14 mouse cellular contexts compared by ENCODE assay signal in the genomic region with DNA sequence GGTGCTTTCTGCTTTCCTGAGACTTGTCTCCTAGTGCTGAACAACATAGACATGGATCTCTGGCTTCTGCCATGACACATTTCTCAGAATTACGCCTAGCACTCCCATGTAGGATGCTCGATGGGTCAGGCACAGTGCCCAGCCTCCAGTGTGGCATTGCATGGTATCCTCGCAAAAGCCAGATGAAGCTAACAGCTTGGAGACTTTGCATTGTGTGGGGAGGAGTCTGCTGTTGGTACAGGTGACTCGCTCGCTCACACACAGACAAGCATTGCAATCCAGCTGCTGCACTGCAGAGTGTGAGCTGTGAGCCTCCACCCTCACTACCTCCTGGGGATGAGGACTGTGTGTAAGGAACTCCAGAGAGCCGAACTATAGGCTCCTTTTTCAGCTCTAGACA. TPM values are rescaled to one million over a fixed set of nuclear protein-coding genes. Genes with fewer than 3 reads are reported as not detected.
DNase-seq lines count a peak whose midpoint lies in the region; ATAC-seq lines count a peak whose summit lies in the region.
"Had no signal": no experiment of that assay in that cellular context is flagged by ENCODE, and none has a peak within 500 bp of the region (broad histone marks: within the 10 kb centered on the region; RNA-seq: fewer than 3 reads in every experiment).

No protein-coding gene starts in this region.

- H3K9ac ChIP-seq in forebrain, embryonic 14.5 days (ENCODE audit: low read length), result no peak overlapping the region
- H3K9ac ChIP-seq in forebrain, embryonic 12.5 days, result no peak overlapping the region
- no peak overlapping the region for H3K9ac ChIP-seq in heart, embryonic 15.5 days
- H3K9ac ChIP-seq: hindbrain, embryonic 15.5 days; liver, embryonic 13.5 days had no signal

- H3K36me3 ChIP-seq in forebrain, embryonic 14.5 days (ENCODE audit: control insufficient read depth, insufficient read depth, low read length), result no peaks in the 10 kb centered on the region
- no peaks in the 10 kb centered on the region for H3K36me3 ChIP-seq in forebrain, embryonic 12.5 days (replicated peaks)
- H3K36me3 ChIP-seq in heart, embryonic 15.5 days, result no peaks in the 10 kb centered on the region
- H3K36me3 ChIP-seq: hindbrain, embryonic 15.5 days; limb, embryonic 10.5 days; liver, embryonic 13.5 days had no signal

- ATAC-seq in forebrain, embryonic 14.5 days, result no peak
- ATAC-seq in forebrain, embryonic 12.5 days (ENCODE audit: low FRiP score), result no peak
- ATAC-seq in heart, embryonic 15.5 days (replicated peaks; ENCODE audit: insufficient number of reproducible peaks, insufficient read depth, low FRiP score, low read depth), result no peak

- no peak for DNase-seq in forebrain, embryonic 14.5 days (ENCODE audit: low spot score)
- no peak for DNase-seq in heart, postnatal 4 days
- DNase-seq in right cerebral cortex, adult 18-20 months, result peak; percentile 48
- DNase-seq in right cerebral cortex, postnatal 14 days, result no peak
- peak; percentile 29 to 47 for DNase-seq in left cerebral cortex, postnatal 36 days (ENCODE audit: low spot score in 2 of 2)
- DNase-seq in spleen, postnatal 4 days (ENCODE audit: low spot score in 2 of 2), result no peak
- DNase-seq: B cell, adult 2 months; kidney, adult 18-20 months; kidney, postnatal 36 days; liver, embryonic 13.5 days had no signal

- no peaks in the 10 kb centered on the region for H3K9me3 ChIP-seq in forebrain, embryonic 14.5 days (replicated peaks; ENCODE audit: control insufficient read depth, low read length)
- no peaks in the 10 kb centered on the region for H3K9me3 ChIP-seq in forebrain, embryonic 12.5 days
- H3K9me3 ChIP-seq in heart, embryonic 15.5 days (replicated peaks), result no peaks in the 10 kb centered on the region
- H3K9me3 ChIP-seq: hindbrain, embryonic 15.5 days; limb, embryonic 10.5 days; liver, embryonic 13.5 days had no signal

- H3K27me3 ChIP-seq in forebrain, embryonic 14.5 days (replicated peaks; ENCODE audit: control insufficient read depth, insufficient read depth, low read length), result no peaks in the 10 kb centered on the region
- no peaks in the 10 kb centered on the region for H3K27me3 ChIP-seq in forebrain, embryonic 12.5 days
- H3K27me3 ChIP-seq in heart, embryonic 15.5 days, result 0 out of 2 replicates have a peak, but pooled peaks cover 3% of the 10 kb centered on the region

- no peak overlapping the region for H3K4me3 ChIP-seq in forebrain, embryonic 14.5 days (ENCODE audit: low read depth, low read length)
- no peak overlapping the region for H3K4me3 ChIP-seq in forebrain, embryonic 12.5 days (replicated peaks)
- no peak overlapping the region for H3K4me3 ChIP-seq in heart, embryonic 15.5 days
- H3K4me3 ChIP-seq: hindbrain, embryonic 15.5 days; limb, embryonic 10.5 days; liver, embryonic 13.5 days had no signal

- 0 out of 2 replicates have a peak overlapping the region, but pooled peaks have one; percentile 7 for H3K27ac ChIP-seq in forebrain, embryonic 14.5 days (ENCODE audit: low read depth, low read length)
- H3K27ac ChIP-seq in forebrain, embryonic 12.5 days, result no peak overlapping the region
- H3K27ac ChIP-seq in heart, embryonic 15.5 days, result peak overlapping the region; percentile 70; the same call in 1 of the 2 replicates
- H3K27ac ChIP-seq: limb, embryonic 10.5 days; liver, embryonic 13.5 days had no signal

- no peak overlapping the region for H3K4me2 ChIP-seq in forebrain, embryonic 14.5 days (ENCODE audit: low read length)
- no peak overlapping the region for H3K4me2 ChIP-seq in forebrain, embryonic 12.5 days
- H3K4me2 ChIP-seq in heart, embryonic 15.5 days, result no peak overlapping the region
- H3K4me2 ChIP-seq: hindbrain, embryonic 15.5 days; liver, embryonic 13.5 days had no signal

- 75% methylated on average over 6 of the region's 6 CpGs for WGBS in forebrain, embryonic 14.5 days
- 82% methylated on average over 6 of the region's 6 CpGs for WGBS in forebrain, embryonic 12.5 days
- WGBS in heart, embryonic 15.5 days, result 76% methylated on average over 6 of the region's 6 CpGs

- H3K4me1 ChIP-seq in forebrain, embryonic 14.5 days (ENCODE audit: control insufficient read depth, insufficient read depth, low read length), result peaks cover 8% of the 10 kb centered on the region
- H3K4me1 ChIP-seq in forebrain, embryonic 12.5 days, result peaks cover 18% of the 10 kb centered on the region
- peaks cover 23% of the 10 kb centered on the region for H3K4me1 ChIP-seq in heart, embryonic 15.5 days (replicated peaks)

- intact Hi-C loops in left cerebral cortex, postnatal 36 days (cut with DNase I), result loop anchor here (5.0 kb wide), 2 partner anchors 49 to 89 kb away; a partner anchor contains a TSS

RNA-seq across cellular contexts. Expression of a gene that starts 21.3 kb away (rescaled TPM):
- polyA plus RNA-seq in forebrain, embryonic 14.5 days (2014; fragmentation: Nextera tagmentation; extraction: Ambion mirVana), result 117 and 121 TPM in 2 replicates
- 114 and 122 TPM in 2 replicates for polyA plus RNA-seq in forebrain, embryonic 12.5 days (2016; fragmentation: Nextera tagmentation; extraction: Ambion mirVana)
- polyA plus RNA-seq in heart, embryonic 15.5 days (2015; fragmentation: Nextera tagmentation; extraction: Ambion mirVana), result 60.6 and 69.0 TPM in 2 replicates
- total RNA-seq in heart, postnatal 4 days (2021), result 10 to 100 TPM; 25.4 to 30.7 TPM
- total RNA-seq in left cerebral cortex, postnatal 36 days (2021), result 10 to 100 TPM; 32.1 to 36.4 TPM

RNA-seq across cellular contexts. Expression of a gene that starts 54.4 kb away (rescaled TPM):
- 189 and 211 TPM in 2 replicates for polyA plus RNA-seq in forebrain, embryonic 14.5 days (2014; fragmentation: Nextera tagmentation; extraction: Ambion mirVana)
- polyA plus RNA-seq in forebrain, embryonic 12.5 days (2016; fragmentation: Nextera tagmentation; extraction: Ambion mirVana), result 241 and 242 TPM in 2 replicates
- polyA plus RNA-seq in heart, embryonic 15.5 days (2015; fragmentation: Nextera tagmentation; extraction: Ambion mirVana), result 243 and 292 TPM in 2 replicates
- total RNA-seq in heart, postnatal 4 days (2021), result 100 to 1,000 TPM; 137 to 153 TPM
- 100 to 1,000 TPM; 172 to 199 TPM for total RNA-seq in left cerebral cortex, postnatal 36 days (2021)

RNA-seq across cellular contexts. Expression of a gene that starts 57.9 kb away (rescaled TPM):
- polyA plus RNA-seq in forebrain, embryonic 14.5 days (2014; fragmentation: Nextera tagmentation; extraction: Ambion mirVana), result 20.4 and 22.3 TPM in 2 replicates
- 16.1 and 16.2 TPM in 2 replicates for polyA plus RNA-seq in forebrain, embryonic 12.5 days (2016; fragmentation: Nextera tagmentation; extraction: Ambion mirVana)
- polyA plus RNA-seq in heart, embryonic 15.5 days (2015; fragmentation: Nextera tagmentation; extraction: Ambion mirVana), result 9.8 and 10.2 TPM in 2 replicates
- total RNA-seq in heart, postnatal 4 days (2021), result 10 to 100 TPM in 1 of 2 experiments, 1 to 10 TPM in 1; 9.1 to 11.7 TPM
- 10 to 100 TPM; 15.9 to 17.0 TPM for total RNA-seq in left cerebral cortex, postnatal 36 days (2021)

Comparison
In these comparisons a context has a peak if more than half of its experiments do, and no peak if none do; other contexts are left out.
1. DNase-seq: peak in right cerebral cortex, adult 18-20 months (single experiment) and left cerebral cortex, postnatal 36 days (2 of 2); none in forebrain, embryonic 14.5 days (single experiment), heart, postnatal 4 days (single experiment), right cerebral cortex, postnatal 14 days (single experiment) and spleen, postnatal 4 days (0 of 2).